Mouse (Mus musculus) stomach, embryonic 15.5 days (tissue): ENCODE data around the gene Efna3. TPM values are rescaled to one million over a fixed set of nuclear protein-coding genes. Genes with fewer than 3 reads are reported as not detected.

ENCODE experiments used
- ATAC-seq: fragments of 200-750 bp; cut with Nextera tagmentation; 2 replicates; pipeline ENCODE4 v1.8.0; 2017; ENCODE audit warnings: low read depth, moderate number of reproducible peaks, moderate TSS enrichment; ENCODE audit not compliant: insufficient read depth, low FRiP score
- H3K27ac ChIP-seq: fragments of 300-500 bp; sonication (generic); 2 replicates; pipeline ENCODE4 v1.5.1; 2015; ENCODE audit warnings: mild to moderate bottlenecking, inconsistent platforms
- H3K27me3 ChIP-seq: fragments of 300-500 bp; sonication (generic); replicated peaks from 2 replicates; pipeline ENCODE4 v1.6.1; 2015; ENCODE audit warnings: inconsistent platforms
- H3K36me3 ChIP-seq: fragments of 300-500 bp; sonication (generic); 2 replicates; pipeline ENCODE4 v1.6.1; 2015; ENCODE audit warnings: inconsistent platforms
- H3K4me1 ChIP-seq: fragments of 300-500 bp; sonication (generic); 2 replicates; pipeline ENCODE4 v1.6.1; 2015; ENCODE audit warnings: inconsistent platforms
- H3K4me2 ChIP-seq: fragments of 300-500 bp; sonication (generic); 2 replicates; pipeline ENCODE4 v1.6.1; 2015; ENCODE audit warnings: mild to moderate bottlenecking, inconsistent platforms
- H3K4me3 ChIP-seq: fragments of 300-500 bp; sonication (generic); replicated peaks from 2 replicates; pipeline ENCODE4 v1.5.1; 2015; ENCODE audit warnings: inconsistent platforms
- H3K9ac ChIP-seq: fragments of 300-500 bp; sonication (generic); 2 replicates; pipeline ENCODE4 v1.6.1; 2015; ENCODE audit warnings: inconsistent platforms
- H3K9me3 ChIP-seq: fragments of 300-500 bp; sonication (generic); 2 replicates; pipeline ENCODE4 v1.6.1; 2016; ENCODE audit warnings: inconsistent platforms
- WGBS: fragments of 180-500 bp; shearing (Covaris S2); methylation state at CpG from one replicate; pipeline ENCODE4 v1.1.7; 2015; 5-methylcytosine and 5-hydroxymethylcytosine counted together
- polyA plus RNA-seq: library from polyadenylated mRNA; unstranded; fragments of >200 nt; fragmentation: Nextera tagmentation; extraction: Ambion mirVana; gene quantifications from 2 replicates; pipeline ENCODE4 v1.2.1, GENCODE M21; 2015

Efna3 gene
- polyA plus RNA-seq, 1 experiment from 2014 or later: 9.5 TPM

- ATAC-seq: no peak
- Histone ChIP-seq H3K27me3 (no peaks in the 10 kb centered on the region), H3K9me3 (no peaks in the 10 kb centered on the region), H3K4me1 (peaks cover 19% of the 10 kb centered on the region), H3K9ac (no peak overlapping the region), H3K27ac (no peak overlapping the region), H3K4me2 (no peak overlapping the region), H3K4me3 (no peak overlapping the region), H3K36me3 (no peaks in the 10 kb centered on the region)
- 62% methylated on average over 5 of the region's 5 CpGs for WGBS
Observed at GRCm38 (mm10) chr3:89351271-89351670, 28.5 kb upstream of the Efna3 start.

- peaks cover 16% of the 10 kb centered on the region for H3K4me1 ChIP-seq
- H3K27ac ChIP-seq: peak within 1 kb of the TSS; percentile 62
- ATAC-seq: peak; percentile 87
- no peaks in the 10 kb centered on the region for H3K9me3 ChIP-seq
- WGBS: under 1% methylated on average over 59 of the region's 59 CpGs
- H3K4me2 ChIP-seq: peak within 1 kb of the TSS; percentile 98
- no peaks in the 10 kb centered on the region for H3K27me3 ChIP-seq
- peak within 1 kb of the TSS; percentile 44 for H3K9ac ChIP-seq
- peak within 1 kb of the TSS; percentile 67 for H3K4me3 ChIP-seq
- H3K36me3 ChIP-seq: no peaks in the 10 kb centered on the region
Observed at GRCm38 (mm10) chr3:89349869-89350501, 27.2 kb upstream of the Efna3 start, which contains the start of gene Adam15. Gene Adam15, minus strand, starts transcription at chr3:89349996.

GRCm38 (mm10) chr3:89348911-89349868 lies 26.4 kb upstream of the Efna3 start:
- no peaks in the 10 kb centered on the region for H3K9me3 ChIP-seq
- no peaks in the 10 kb centered on the region for H3K36me3 ChIP-seq
- no peaks in the 10 kb centered on the region for H3K27me3 ChIP-seq
- peak overlapping the region; percentile 98 for H3K4me2 ChIP-seq
- H3K27ac ChIP-seq: peak overlapping the region; percentile 46
- peaks cover 15% of the 10 kb centered on the region for H3K4me1 ChIP-seq
- H3K4me3 ChIP-seq: peak overlapping the region; percentile 67
- WGBS: 2% methylated on average over 38 of the region's 38 CpGs
- peak overlapping the region; percentile 44 for H3K9ac ChIP-seq
- 0 out of 2 replicates have a peak, but pooled peaks have one; percentile 6 for ATAC-seq

GRCm38 (mm10) chr3:89347916-89348315 lies 25.2 kb upstream of the Efna3 start:
- Histone ChIP-seq H3K4me3 (no peak overlapping the region), H3K4me1 (peaks cover 15% of the 10 kb centered on the region), H3K36me3 (0 out of 2 replicates have a peak, but pooled peaks cover 6% of the 10 kb centered on the region), H3K27ac (no peak overlapping the region), H3K27me3 (no peaks in the 10 kb centered on the region), H3K9me3 (no peaks in the 10 kb centered on the region), H3K4me2 (peak overlapping the region; percentile 98), H3K9ac (no peak overlapping the region)
- no peak for ATAC-seq
- WGBS: 69% methylated on average over 1 of the region's 1 CpGs

- Histone ChIP-seq H3K27ac (no peak overlapping the region), H3K4me1 (peaks cover 15% of the 10 kb centered on the region), H3K9me3 (no peaks in the 10 kb centered on the region), H3K9ac (no peak overlapping the region), H3K4me3 (no peak overlapping the region), H3K27me3 (no peaks in the 10 kb centered on the region), H3K36me3 (0 out of 2 replicates have a peak, but pooled peaks cover 9% of the 10 kb centered on the region), H3K4me2 (no peak overlapping the region)
- ATAC-seq: no peak
- 76% methylated on average over 10 of the region's 10 CpGs for WGBS
Observed at GRCm38 (mm10) chr3:89346815-89347540, 24.2 kb upstream of the Efna3 start.

GRCm38 (mm10) chr3:89343279-89343678 lies 20.5 kb upstream of the Efna3 start:
- Histone ChIP-seq H3K9me3 (no peaks in the 10 kb centered on the region), H3K9ac (no peak overlapping the region), H3K4me3 (no peak overlapping the region), H3K4me2 (no peak overlapping the region), H3K36me3 (0 out of 2 replicates have a peak, but pooled peaks cover 9% of the 10 kb centered on the region), H3K4me1 (peaks cover 22% of the 10 kb centered on the region), H3K27ac (no peak overlapping the region), H3K27me3 (no peaks in the 10 kb centered on the region)
- 90% methylated on average over 7 of the region's 7 CpGs for WGBS
- ATAC-seq: no peak

GRCm38 (mm10) chr3:89341794-89342193 lies 19.0 kb upstream of the Efna3 start:
- no peaks in the 10 kb centered on the region for H3K9me3 ChIP-seq
- H3K9ac ChIP-seq: no peak overlapping the region
- H3K36me3 ChIP-seq: 0 out of 2 replicates have a peak, but pooled peaks cover 9% of the 10 kb centered on the region
- peaks cover 26% of the 10 kb centered on the region for H3K4me1 ChIP-seq
- no peak for ATAC-seq
- no peaks in the 10 kb centered on the region for H3K27me3 ChIP-seq
- no peak overlapping the region for H3K27ac ChIP-seq
- whole genome bisulfite sequencing: 86% methylated on average over 4 of the region's 4 CpGs
- no peak overlapping the region for H3K4me2 ChIP-seq
- H3K4me3 ChIP-seq: no peak overlapping the region

- no peak; the same call in 1 of the 2 replicates for ATAC-seq
- Histone ChIP-seq H3K9ac (no peak overlapping the region; the same call in 1 of the 2 replicates), H3K4me3 (peak overlapping the region; percentile 24), H3K27me3 (no peaks in the 10 kb centered on the region), H3K36me3 (0 out of 2 replicates have a peak, but pooled peaks cover 9% of the 10 kb centered on the region), H3K27ac (no peak overlapping the region), H3K4me2 (peak overlapping the region; percentile 61), H3K4me1 (peaks cover 39% of the 10 kb centered on the region), H3K9me3 (no peaks in the 10 kb centered on the region)
- WGBS: 7% methylated on average over 11 of the region's 11 CpGs
Observed at GRCm38 (mm10) chr3:89340465-89340864, 17.7 kb upstream of the Efna3 start.

GRCm38 (mm10) chr3:89339416-89339815 lies 16.7 kb upstream of the Efna3 start:
- H3K27ac ChIP-seq: 0 out of 2 replicates have a peak overlapping the region, but pooled peaks have one; percentile 86
- no peak for ATAC-seq
- no peak overlapping the region for H3K4me2 ChIP-seq

GRCm38 (mm10) chr3:89337721-89338578 lies 15.2 kb upstream of the Efna3 start, which contains the start of gene Efna4:
Gene Efna4, minus strand, starts transcription at chr3:89338028.
- Histone ChIP-seq H3K9ac (peak within 1 kb of the TSS; percentile 65), H3K27me3 (no peaks in the 10 kb centered on the region), H3K36me3 (peaks cover 19% of the 10 kb centered on the region; the same call in 1 of the 2 replicates), H3K4me2 (peak within 1 kb of the TSS; percentile 82), H3K27ac (peak within 1 kb of the TSS; percentile 86), H3K4me1 (peaks cover 43% of the 10 kb centered on the region), H3K4me3 (peak within 1 kb of the TSS; percentile 79), H3K9me3 (no peaks in the 10 kb centered on the region)
- under 1% methylated on average over 42 of the region's 44 CpGs for WGBS
- ATAC-seq: peak; percentile 78

More at GRCm38 (mm10) chr3:89339416-89339815, 16.7 kb upstream of the Efna3 start:
- Histone ChIP-seq H3K9ac (no peak overlapping the region), H3K27me3 (no peaks in the 10 kb centered on the region), H3K36me3 (0 out of 2 replicates have a peak, but pooled peaks cover 13% of the 10 kb centered on the region), H3K4me1 (peaks cover 39% of the 10 kb centered on the region), H3K9me3 (no peaks in the 10 kb centered on the region), H3K4me3 (no peak overlapping the region)
- 22% methylated on average over 8 of the region's 8 CpGs for WGBS
